Mouse (Mus musculus): Measurements from ENCODE around the gene Plcd1. TPM values are rescaled to one million over a fixed set of nuclear protein-coding genes. Genes with fewer than 3 reads are reported as not detected.

Plcd1 gene
- total RNA-seq, 4 experiments from 2014 or later: 15.3 to 20.1 (median 17.5) TPM

- no peak for DNase-seq (ENCODE audit: low spot score)
Observed at GRCm38 (mm10) chr9:119025832-119026331, 67.4 kb downstream of the Plcd1 start.

- DNase-seq (ENCODE audit: low spot score): no peak
Observed at GRCm38 (mm10) chr9:119025263-119025662, 68.0 kb downstream of the Plcd1 start.

GRCm38 (mm10) chr9:119021731-119022130 is 71.6 kb downstream of the Plcd1 start:
- DNase-seq (ENCODE audit: low spot score): no peak

Small RNAs within 50 kb of the gene (microRNA-seq; reads per million reads assigned to microRNA genes)
- gene Mir26a-1: 8.4 reads per million, percentile 22 among the genes with 10 or more reads in this experiment

Other genes starting within 250 kb of the Plcd1 start
- gene Ctdspl, start 167.0 kb downstream of the Plcd1 start, total RNA-seq (2022): 10 to 100 TPM in 1 of 4 experiments, 1 to 10 TPM in 3; 7.5 to 10.2 (median 7.8) TPM
- gene Vill, start 40.7 kb downstream of the Plcd1 start, total RNA-seq (2022): under 1 TPM in 3 of 4 experiments, not detected in 1; 0.26 to 0.73 (median 0.50) TPM
- gene Dlec1, start 9.0 kb upstream of the Plcd1 start, total RNA-seq (2022): under 1 TPM in 2 of 4 experiments, not detected in 2; 0.09 to 0.14 TPM
- 1 to 10 TPM; 1.1 to 1.7 (median 1.4) TPM for gene Acaa1b, start 63.6 kb upstream of the Plcd1 start, total RNA-seq (2022)
- gene Gm47289, start 65.7 kb upstream of the Plcd1 start, total RNA-seq (2022): not detected
- gene Slc22a13, start 115.6 kb upstream of the Plcd1 start, total RNA-seq (2022): not detected
- 10 to 100 TPM; 52.5 to 63.2 (median 55.3) TPM for gene Oxsr1, start 228.9 kb upstream of the Plcd1 start, total RNA-seq (2022)
- 10 to 100 TPM; 75.1 to 88.4 (median 78.0) TPM for gene Acaa1a, start 246.2 kb upstream of the Plcd1 start, total RNA-seq (2022)
- 10 to 100 TPM; 10.7 to 12.5 (median 11.4) TPM for gene Myd88, start 247.9 kb upstream of the Plcd1 start, total RNA-seq (2022)

All from heart, adult 8-10 months (tissue).